Mouse (Mus musculus) ES-Bruce4 (cell line): ENCODE measurements around the gene Stat5b.

Experiments
- CTCF ChIP-seq: IDR thresholded peaks from one replicate; pipeline ENCODE4 v1.8.1; 2011; ENCODE audit warnings: low read depth, low read length
- POLR2A ChIP-seq: IDR thresholded peaks from one replicate; pipeline ENCODE4 v1.8.1; 2011; ENCODE audit warnings: low read length; ENCODE audit not compliant: insufficient read depth

DNA sequence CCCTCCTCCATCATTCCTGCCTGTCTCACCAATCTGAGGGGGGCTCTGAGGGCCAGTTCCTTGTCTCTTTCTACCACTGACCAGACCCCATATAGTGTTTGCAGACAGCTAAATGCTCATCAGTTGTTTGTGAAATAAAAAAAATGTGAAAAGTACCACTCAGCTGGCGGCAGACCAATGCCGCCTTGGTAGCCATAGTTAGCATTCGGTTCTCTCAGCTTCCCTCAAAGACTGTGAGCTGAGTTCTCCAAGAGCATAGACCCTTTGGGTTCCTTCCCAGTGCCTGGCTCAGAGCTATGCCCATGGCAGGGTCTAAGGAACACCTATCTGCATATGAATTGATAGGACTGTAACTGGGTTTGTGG, 95.8 kb downstream of the Stat5b start:
- TF ChIP-seq CTCF (no peak), POLR2A (no peak)
